Mouse (Mus musculus): ENCODE data around the gene Ptprcap.
A peak's percentile ranks its signal among the peaks of the same experiment; 100 is the strongest.

Gene Ptprcap

GRCm38 (mm10) chr19:4194776-4195650 lies 41.6 kb downstream of the Ptprcap start:
- peak; percentile 89 for DNase-seq

- no peak for DNase-seq
Observed at GRCm38 (mm10) chr19:4196048-4196447, 42.6 kb downstream of the Ptprcap start.

GRCm38 (mm10) chr19:4196548-4196947 lies 43.1 kb downstream of the Ptprcap start:
- DNase-seq = peak; percentile 62

GRCm38 (mm10) chr19:4197180-4197579 lies 43.8 kb downstream of the Ptprcap start:
- no peak for DNase-seq

GRCm38 (mm10) chr19:4201291-4201909 lies 48.0 kb downstream of the Ptprcap start, which contains the start of gene Rad9a:
Gene Rad9a (minus strand): TSS chr19:4201662.
- DNase-seq = peak; percentile 98

- DNase-seq = peak; percentile 49
Observed at GRCm38 (mm10) chr19:4202149-4202548, 48.7 kb downstream of the Ptprcap start.

GRCm38 (mm10) chr19:4203148-4203547 lies 49.7 kb downstream of the Ptprcap start:
- no peak for DNase-seq

- DNase-seq = no peak
Observed at GRCm38 (mm10) chr19:4203604-4204326, 50.4 kb downstream of the Ptprcap start.

- DNase-seq = no peak
Observed at GRCm38 (mm10) chr19:4204889-4205288, 51.5 kb downstream of the Ptprcap start.
